Mouse (Mus musculus) neural tube, embryonic 15.5 days (tissue): ENCODE results near the gene Zfp385c. TPM values are rescaled to one million over a fixed set of nuclear protein-coding genes. Genes with fewer than 3 reads are reported as not detected.
A peak's percentile ranks its signal among the peaks of the same experiment; 100 is the strongest.
"Not testable (repeated sequence)": the region's sequence is repeated elsewhere in the genome, so short reads cannot be mapped to it uniquely, and the experiment has no call there.

Experiments used
- ATAC-seq: fragments of 200-750 bp; cut with Nextera tagmentation; 2 replicates; pipeline ENCODE4 v1.8.0; 2017; ENCODE audit warnings: mild to moderate bottlenecking, moderate TSS enrichment, moderate library complexity; ENCODE audit not compliant: low FRiP score
- H3K27ac ChIP-seq: fragments of 300-500 bp; sonication (generic); replicated peaks from 2 replicates; pipeline ENCODE4 v1.5.1; 2015; ENCODE audit warnings: mild to moderate bottlenecking, inconsistent platforms
- H3K27me3 ChIP-seq: fragments of 300-500 bp; sonication (generic); replicated peaks from 2 replicates; pipeline ENCODE4 v1.6.1; 2015; ENCODE audit warnings: inconsistent platforms
- H3K36me3 ChIP-seq: fragments of 300-500 bp; sonication (generic); 2 replicates; pipeline ENCODE4 v1.6.1; 2015; ENCODE audit warnings: inconsistent platforms
- H3K4me1 ChIP-seq: fragments of 300-500 bp; sonication (generic); 2 replicates; pipeline ENCODE4 v1.6.1; 2015; ENCODE audit warnings: inconsistent platforms
- H3K4me2 ChIP-seq: fragments of 300-500 bp; sonication (generic); 2 replicates; pipeline ENCODE4 v1.6.1; 2015; ENCODE audit warnings: inconsistent platforms, mild to moderate bottlenecking, moderate library complexity
- H3K4me3 ChIP-seq: fragments of 300-500 bp; sonication (generic); replicated peaks from 2 replicates; pipeline ENCODE4 v1.5.1; 2015; ENCODE audit warnings: mild to moderate bottlenecking, inconsistent platforms
- H3K9ac ChIP-seq: fragments of 300-500 bp; sonication (generic); replicated peaks from 2 replicates; pipeline ENCODE4 v1.6.1; 2015; ENCODE audit warnings: mild to moderate bottlenecking, inconsistent platforms
- H3K9me3 ChIP-seq: fragments of 300-500 bp; sonication (generic); replicated peaks from 2 replicates; pipeline ENCODE4 v1.6.1; 2016; ENCODE audit warnings: inconsistent platforms
- WGBS: fragments of 180-500 bp; shearing (Covaris S2); methylation state at CpG from one replicate; pipeline ENCODE4 v1.1.7; 2015; ENCODE audit warnings: mixed read lengths; 5-methylcytosine and 5-hydroxymethylcytosine counted together
- polyA plus RNA-seq: library from polyadenylated mRNA; unstranded; fragments of >200 nt; fragmentation: Nextera tagmentation; extraction: Ambion mirVana; gene quantifications from 2 replicates; pipeline ENCODE4 v1.2.1, GENCODE M21; 2015

The Zfp385c gene
- polyA plus RNA-seq, 1 experiment from 2014 or later = 0.77 TPM

DNA sequence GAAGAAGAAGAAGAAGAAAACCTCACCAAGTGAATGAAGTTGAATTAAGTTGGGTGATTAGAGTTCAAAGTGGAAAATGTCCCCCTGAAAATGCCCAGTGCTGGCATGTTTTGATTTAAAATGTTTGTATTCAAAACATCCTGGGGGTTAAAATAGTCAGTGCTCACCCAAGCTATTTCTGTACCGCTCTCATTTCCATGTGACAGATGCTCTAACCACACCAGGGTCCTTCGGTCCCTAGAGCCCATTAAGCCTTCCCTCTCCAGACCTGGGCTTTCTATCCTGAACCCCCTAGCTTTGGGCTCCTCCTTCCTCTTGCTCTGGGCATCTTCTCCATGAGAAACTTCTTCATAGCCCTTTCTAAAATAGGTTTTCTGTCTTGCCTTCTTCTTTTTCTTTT is 8.2 kb downstream of the Zfp385c start:
- H3K9ac ChIP-seq = no peak overlapping the region
- H3K4me1 ChIP-seq = no peaks in the 10 kb centered on the region
- H3K4me3 ChIP-seq = no peak overlapping the region
- no peak for ATAC-seq
- no peak overlapping the region for H3K4me2 ChIP-seq
- H3K36me3 ChIP-seq = no peaks in the 10 kb centered on the region
- WGBS = 77% methylated on average over 2 of the region's 2 CpGs
- H3K27ac ChIP-seq = no peak overlapping the region
- no peaks in the 10 kb centered on the region for H3K9me3 ChIP-seq
- no peaks in the 10 kb centered on the region for H3K27me3 ChIP-seq

DNA sequence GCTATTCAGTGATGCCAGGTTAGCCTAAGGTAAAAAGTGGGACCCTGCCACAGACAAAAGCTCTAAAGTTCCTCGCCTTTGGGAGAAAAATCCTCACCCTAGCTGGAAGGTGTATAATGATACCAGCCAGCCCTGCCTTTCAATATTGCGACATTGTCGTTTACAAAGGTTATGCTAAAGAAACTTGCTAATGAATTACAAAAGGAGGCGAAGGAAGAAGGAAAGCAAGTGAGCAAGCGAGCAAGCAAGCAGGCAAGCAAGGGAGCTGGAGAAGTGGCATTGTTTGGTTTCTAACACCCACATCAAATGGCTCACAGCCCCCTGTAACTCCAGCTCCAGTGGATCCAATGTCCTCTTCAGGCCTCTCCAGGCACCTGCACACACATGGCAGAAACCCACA is 9.7 kb downstream of the Zfp385c start:
- 76% methylated on average over 5 of the region's 5 CpGs for WGBS
- ATAC-seq = no peak
- Histone ChIP-seq H3K9me3 (no peaks in the 10 kb centered on the region), H3K9ac (no peak overlapping the region), H3K4me1 (no peaks in the 10 kb centered on the region), H3K4me2 (no peak overlapping the region), H3K27me3 (no peaks in the 10 kb centered on the region), H3K4me3 (no peak overlapping the region), H3K36me3 (no peaks in the 10 kb centered on the region), H3K27ac (no peak overlapping the region)

DNA sequence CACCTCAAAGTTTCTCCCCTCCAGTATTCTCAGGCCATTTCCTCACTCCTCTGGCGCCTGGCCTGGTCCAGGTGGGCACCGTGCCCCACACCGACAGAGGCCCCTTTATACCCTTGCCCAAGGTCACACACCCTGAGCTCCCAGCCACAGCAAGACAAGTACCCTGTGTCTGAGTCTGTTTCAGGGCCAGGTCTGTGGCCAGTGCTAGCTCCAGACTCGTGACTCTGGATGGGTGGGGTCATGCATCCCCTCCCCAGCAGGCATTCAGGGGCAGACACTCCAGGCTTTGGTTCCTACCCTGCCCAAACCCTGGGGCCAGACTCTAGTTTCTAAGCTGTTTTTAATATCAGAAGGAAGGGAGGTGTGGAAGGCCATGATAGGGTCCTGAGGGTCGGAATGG is 10.4 kb downstream of the Zfp385c start:
- 76% methylated on average over 5 of the region's 5 CpGs for WGBS

DNA sequence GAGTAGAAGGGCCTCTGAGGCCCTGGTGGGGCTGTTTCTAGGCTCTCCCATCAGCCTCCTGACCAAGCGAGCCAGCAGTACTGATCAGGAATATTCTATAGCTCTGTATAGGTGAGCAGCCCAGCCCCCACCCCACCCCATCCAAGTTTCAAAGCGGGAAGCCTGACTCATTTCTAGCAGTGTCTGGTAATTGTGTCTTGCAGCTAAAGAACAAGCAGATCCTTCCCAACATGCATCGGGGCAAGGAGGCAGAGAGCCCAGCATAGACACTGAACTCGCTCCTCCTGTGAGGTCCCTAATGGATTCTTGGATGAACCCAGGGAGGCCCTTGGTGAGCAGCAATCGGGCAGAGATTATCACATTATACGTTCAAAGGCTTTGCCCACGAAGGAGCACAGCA is 14.4 kb downstream of the Zfp385c start:
- H3K4me1 ChIP-seq = peaks cover 7% of the 10 kb centered on the region
- no peak overlapping the region for H3K4me3 ChIP-seq
- no peaks in the 10 kb centered on the region; the same call in 1 of the 2 replicates for H3K27me3 ChIP-seq
- H3K4me2 ChIP-seq = no peak overlapping the region
- ATAC-seq = no peak
- no peaks in the 10 kb centered on the region for H3K36me3 ChIP-seq
- H3K9me3 ChIP-seq = no peaks in the 10 kb centered on the region
- no peak overlapping the region for H3K9ac ChIP-seq
- no peak overlapping the region for H3K27ac ChIP-seq
- 66% methylated on average over 7 of the region's 7 CpGs for WGBS

More for the DNA sequence above, 10.4 kb downstream of the Zfp385c start:
- no peak overlapping the region for H3K9ac ChIP-seq
- ATAC-seq = no peak
- no peaks in the 10 kb centered on the region for H3K9me3 ChIP-seq
- no peak overlapping the region for H3K4me3 ChIP-seq
- no peaks in the 10 kb centered on the region for H3K36me3 ChIP-seq
- H3K4me2 ChIP-seq = no peak overlapping the region
- H3K27me3 ChIP-seq = no peaks in the 10 kb centered on the region
- H3K27ac ChIP-seq = no peak overlapping the region
- H3K4me1 ChIP-seq = no peaks in the 10 kb centered on the region

DNA sequence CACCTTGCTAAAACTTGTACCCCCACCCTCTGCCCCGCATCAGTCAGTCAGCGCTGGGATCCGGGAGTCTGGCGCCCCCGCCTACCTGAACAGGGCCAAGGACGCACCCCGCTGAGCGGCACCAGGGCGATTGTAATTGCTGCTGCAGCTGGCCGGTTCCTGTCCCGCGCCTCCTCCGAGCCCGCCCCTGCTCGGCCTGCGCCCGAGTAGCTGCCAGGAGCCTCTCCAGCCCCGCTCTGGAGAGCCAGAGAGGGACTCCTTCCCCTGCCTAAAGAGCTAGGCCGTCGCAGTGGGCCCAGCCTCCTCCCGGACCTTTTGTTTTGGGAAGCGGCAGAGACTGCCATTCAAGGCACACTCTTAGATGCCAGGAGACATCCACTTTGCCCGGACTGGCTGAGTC is 19.1 kb downstream of the Zfp385c start:
- H3K4me3 ChIP-seq = no peak overlapping the region
- peaks cover 8% of the 10 kb centered on the region for H3K4me1 ChIP-seq
- H3K9ac ChIP-seq = no peak overlapping the region; the same call in 1 of the 2 replicates
- ATAC-seq = no peak
- peaks cover 9% of the 10 kb centered on the region for H3K27me3 ChIP-seq
- no peaks in the 10 kb centered on the region for H3K9me3 ChIP-seq
- no peak overlapping the region for H3K27ac ChIP-seq
- H3K4me2 ChIP-seq = peak overlapping the region; percentile 28
- H3K36me3 ChIP-seq = no peaks in the 10 kb centered on the region
- WGBS = 3% methylated on average over 23 of the region's 23 CpGs

DNA sequence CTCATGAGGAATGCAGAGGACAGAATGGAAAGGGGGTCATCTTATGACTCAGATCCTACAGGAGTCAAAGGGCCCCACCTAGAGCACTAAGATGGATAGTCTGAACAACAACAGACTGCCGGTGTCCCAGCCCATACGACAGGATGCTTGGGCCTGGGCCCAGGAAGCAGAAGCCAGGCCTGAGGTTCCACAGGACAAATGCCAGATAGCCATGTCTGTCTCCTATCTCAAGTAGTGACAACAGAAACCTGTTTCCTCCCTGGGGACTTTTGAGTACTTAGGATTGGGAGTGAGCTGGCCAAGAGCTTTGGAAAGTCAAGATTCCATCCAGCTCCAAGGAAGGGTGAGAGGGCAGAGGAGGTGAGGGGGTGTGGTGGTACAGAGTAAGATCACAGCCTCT is 20.3 kb downstream of the Zfp385c start:
- H3K9ac ChIP-seq = no peak overlapping the region
- H3K36me3 ChIP-seq = no peaks in the 10 kb centered on the region
- ATAC-seq = no peak
- H3K4me3 ChIP-seq = no peak overlapping the region
- no peak overlapping the region for H3K27ac ChIP-seq
- 76% methylated on average over 2 of the region's 2 CpGs for WGBS
- peaks cover 8% of the 10 kb centered on the region for H3K4me1 ChIP-seq
- peaks cover 9% of the 10 kb centered on the region for H3K27me3 ChIP-seq
- no peak overlapping the region for H3K4me2 ChIP-seq
- H3K9me3 ChIP-seq = no peaks in the 10 kb centered on the region

DNA sequence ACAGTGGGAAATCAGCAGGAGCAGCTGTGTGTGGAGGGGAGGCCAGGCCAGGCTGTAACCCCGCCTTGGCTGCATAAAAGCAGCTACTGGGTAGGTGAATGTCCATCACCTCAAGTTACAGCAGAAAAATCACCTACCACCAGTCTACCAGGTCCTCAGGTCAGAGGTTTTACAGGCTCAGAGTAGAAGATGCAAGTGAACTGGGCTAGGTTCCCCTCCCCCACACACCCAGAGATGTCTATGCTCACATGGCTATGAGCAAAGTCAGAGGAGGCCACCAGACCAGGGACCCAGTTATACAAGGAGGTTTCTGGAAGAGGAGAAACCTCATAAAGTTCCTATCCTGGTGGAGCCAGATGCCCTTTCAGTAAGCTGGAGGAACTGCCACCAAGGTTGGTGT is 21.2 kb downstream of the Zfp385c start:
- Histone ChIP-seq H3K36me3 (no peaks in the 10 kb centered on the region), H3K9ac (no peak overlapping the region), H3K4me3 (no peak overlapping the region), H3K4me2 (no peak overlapping the region), H3K27ac (no peak overlapping the region), H3K4me1 (peaks cover 8% of the 10 kb centered on the region), H3K27me3 (peaks cover 9% of the 10 kb centered on the region), H3K9me3 (no peaks in the 10 kb centered on the region)
- no peak for ATAC-seq
- WGBS = 82% methylated on average over 1 of the region's 1 CpGs

DNA sequence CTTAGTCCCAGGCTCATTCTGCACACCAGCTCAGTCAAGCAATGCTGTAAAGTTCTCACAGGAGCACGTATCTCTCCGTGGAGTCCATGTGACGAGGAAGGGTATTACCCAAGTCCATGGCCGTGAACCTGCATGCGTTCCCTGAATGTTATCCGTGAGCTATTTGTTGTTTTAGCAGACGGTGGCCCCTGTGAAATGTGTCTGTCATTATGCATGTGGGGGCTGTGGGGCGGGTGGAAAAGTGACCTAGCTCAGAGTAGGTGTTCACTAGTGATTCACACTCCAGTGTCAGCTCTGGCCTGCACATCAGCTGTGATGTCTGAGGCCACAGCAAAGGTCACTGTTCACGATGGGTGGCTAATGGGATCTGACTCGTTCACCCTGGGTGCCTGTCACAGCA is 32.4 kb downstream of the Zfp385c start:
- no peak for ATAC-seq
- H3K27ac ChIP-seq = no peak overlapping the region
- H3K4me3 ChIP-seq = no peak overlapping the region
- H3K4me1 ChIP-seq = peaks cover 8% of the 10 kb centered on the region
- no peak overlapping the region for H3K4me2 ChIP-seq
- 0 out of 2 replicates have a peak, but pooled peaks cover 3% of the 10 kb centered on the region for H3K27me3 ChIP-seq
- H3K36me3 ChIP-seq = no peaks in the 10 kb centered on the region
- no peaks in the 10 kb centered on the region for H3K9me3 ChIP-seq
- H3K9ac ChIP-seq = no peak overlapping the region
- WGBS = 81% methylated on average over 10 of the region's 10 CpGs

DNA sequence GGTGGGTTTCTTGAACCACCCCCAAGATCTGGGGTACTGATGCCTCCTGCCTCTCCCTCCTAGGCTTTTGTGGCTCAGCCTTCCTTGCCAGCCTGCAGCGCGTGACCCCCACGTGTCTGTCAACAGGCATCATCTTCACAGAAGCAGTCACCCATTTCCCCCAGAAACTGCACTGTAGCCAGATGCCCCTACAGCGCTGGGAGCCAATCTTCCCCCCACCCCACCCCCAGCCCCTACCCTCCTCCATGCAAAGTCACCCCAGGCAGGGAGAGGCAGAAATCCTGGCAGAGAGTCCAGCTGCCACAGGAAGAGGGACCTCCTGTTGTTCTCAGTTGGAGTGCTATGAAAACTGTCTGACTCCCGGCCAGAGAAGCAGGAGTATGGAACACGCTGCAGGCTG is 35.8 kb downstream of the Zfp385c start:
- H3K4me1 ChIP-seq = peaks cover 8% of the 10 kb centered on the region
- no peaks in the 10 kb centered on the region for H3K36me3 ChIP-seq
- no peak overlapping the region for H3K9ac ChIP-seq
- no peak overlapping the region for H3K4me2 ChIP-seq
- no peak for ATAC-seq
- WGBS = 12% methylated on average over 6 of the region's 6 CpGs
- H3K4me3 ChIP-seq = no peak overlapping the region
- no peaks in the 10 kb centered on the region for H3K9me3 ChIP-seq
- no peak overlapping the region for H3K27ac ChIP-seq
- H3K27me3 ChIP-seq = peaks cover 10% of the 10 kb centered on the region

DNA sequence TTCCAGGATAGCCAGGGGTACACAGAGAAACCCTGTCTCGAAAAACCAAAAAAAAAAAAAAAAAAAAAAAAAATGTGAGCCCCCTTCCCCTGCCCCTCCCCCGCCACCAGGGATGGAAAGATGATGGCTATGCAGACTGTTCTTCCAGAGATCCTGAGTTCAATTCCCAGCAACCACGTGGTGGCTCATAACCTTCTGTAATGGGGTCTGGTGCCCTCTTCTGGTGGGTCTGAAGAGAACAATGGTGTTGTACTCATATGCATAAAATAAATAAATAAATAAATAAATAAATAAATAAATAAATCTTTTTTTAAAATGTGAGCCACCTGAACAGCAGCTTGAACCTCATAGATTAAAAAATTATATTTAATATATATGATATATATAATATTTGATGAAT is 36.7 kb downstream of the Zfp385c start:
- not testable (repeated sequence) for H3K27ac ChIP-seq, H3K4me1 ChIP-seq, H3K4me3 ChIP-seq, ATAC-seq, H3K9me3 ChIP-seq, H3K36me3 ChIP-seq, H3K9ac ChIP-seq, H3K4me2 ChIP-seq
- H3K27me3 ChIP-seq = peaks cover 17% of the 10 kb centered on the region
- 71% methylated on average over 3 of the region's 3 CpGs for WGBS

DNA sequence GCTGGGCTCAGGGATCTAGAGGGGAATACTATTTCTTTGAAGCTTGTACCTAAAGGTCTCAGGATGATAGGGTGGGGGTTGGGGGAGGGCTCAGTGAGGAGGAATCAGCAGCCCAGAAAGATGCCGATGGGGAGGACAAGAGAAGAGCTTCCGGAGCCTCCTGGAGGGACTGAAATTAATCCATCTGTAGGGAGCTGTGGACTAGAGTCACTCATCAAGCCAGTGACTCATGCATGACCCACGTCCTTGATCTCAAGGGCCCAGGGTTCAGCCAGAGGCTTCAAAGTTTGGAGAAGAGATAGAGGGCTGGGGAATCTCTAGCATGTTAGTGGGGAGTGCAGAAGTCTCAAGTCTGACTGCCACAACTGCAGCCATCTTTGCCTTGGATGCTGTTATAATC is 40.5 kb downstream of the Zfp385c start:
- no peaks in the 10 kb centered on the region for H3K36me3 ChIP-seq
- peaks cover 8% of the 10 kb centered on the region for H3K4me1 ChIP-seq
- no peak overlapping the region for H3K27ac ChIP-seq
- H3K9me3 ChIP-seq = no peaks in the 10 kb centered on the region
- ATAC-seq = no peak
- H3K9ac ChIP-seq = no peak overlapping the region
- no peak overlapping the region for H3K4me2 ChIP-seq
- peaks cover 33% of the 10 kb centered on the region for H3K27me3 ChIP-seq
- WGBS = 45% methylated on average over 3 of the region's 3 CpGs
- H3K4me3 ChIP-seq = no peak overlapping the region

DNA sequence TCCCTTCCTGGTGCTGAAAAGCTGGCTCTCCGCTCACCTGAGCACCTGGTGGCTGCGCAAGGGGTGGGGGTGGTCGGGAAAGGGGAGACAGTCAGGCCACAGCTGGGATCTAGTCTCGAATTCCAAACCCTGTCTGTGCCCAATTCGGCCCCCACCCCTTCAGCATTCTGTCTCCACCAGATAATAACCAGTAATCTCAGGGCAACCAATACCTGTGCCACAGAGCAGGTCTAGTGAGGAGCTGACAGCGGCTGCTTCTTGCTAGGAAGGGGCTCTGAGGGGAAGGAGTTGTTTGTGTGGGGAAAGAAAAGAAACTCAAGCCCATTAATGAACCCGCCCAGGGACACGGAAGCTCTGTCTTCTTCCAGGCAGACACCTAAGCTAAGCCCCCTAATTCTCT is 41.0 kb downstream of the Zfp385c start:
- no peak overlapping the region for H3K4me2 ChIP-seq
- no peaks in the 10 kb centered on the region for H3K36me3 ChIP-seq
- no peak overlapping the region for H3K27ac ChIP-seq
- no peaks in the 10 kb centered on the region for H3K9me3 ChIP-seq
- ATAC-seq = no peak
- 28% methylated on average over 8 of the region's 8 CpGs for WGBS
- no peak overlapping the region for H3K4me3 ChIP-seq
- H3K4me1 ChIP-seq = peaks cover 2% of the 10 kb centered on the region; the same call in 1 of the 2 replicates
- H3K27me3 ChIP-seq = peaks cover 33% of the 10 kb centered on the region
- no peak overlapping the region for H3K9ac ChIP-seq

DNA sequence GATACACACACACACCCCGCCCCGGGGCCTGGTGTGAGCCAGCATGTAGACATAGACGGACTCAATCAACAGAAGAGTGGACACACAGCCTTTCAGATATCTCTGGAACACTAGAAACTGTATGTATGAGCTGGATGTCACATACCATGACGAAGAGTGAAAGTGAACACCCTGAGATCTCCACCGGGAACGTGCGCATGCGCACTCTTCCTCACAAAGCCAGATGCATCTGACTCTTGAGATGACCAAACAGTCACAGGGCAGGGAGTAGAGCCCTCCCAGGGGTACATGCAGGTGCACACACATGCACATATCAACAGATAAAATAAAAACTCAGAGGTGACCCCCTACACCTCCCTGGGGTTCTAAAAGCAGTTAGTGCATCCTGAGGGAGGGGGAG is 43.9 kb downstream of the Zfp385c start:
- Histone ChIP-seq H3K4me2 (no peak overlapping the region), H3K27ac (no peak overlapping the region), H3K4me3 (no peak overlapping the region), H3K36me3 (no peaks in the 10 kb centered on the region), H3K9ac (no peak overlapping the region), H3K9me3 (no peaks in the 10 kb centered on the region), H3K4me1 (peaks cover 12% of the 10 kb centered on the region), H3K27me3 (peaks cover 33% of the 10 kb centered on the region)
- WGBS = 87% methylated on average over 8 of the region's 8 CpGs
- no peak for ATAC-seq
